Mouse (Mus musculus) stomach, postnatal 0 days (tissue): Measurements from ENCODE around the gene Cuta. TPM values are rescaled to one million over a fixed set of nuclear protein-coding genes. Genes with fewer than 3 reads are reported as not detected.
"Not testable (repeated sequence)": the region's sequence is repeated elsewhere in the genome, so short reads cannot be mapped to it uniquely, and the experiment has no call there.

Experiments used
- ATAC-seq: fragments of 200-750 bp; cut with Nextera tagmentation; 2 replicates; pipeline ENCODE4 v1.8.0; 2017; ENCODE audit not compliant: low FRiP score, low TSS enrichment
- DNase-seq: peaks from one replicate; pipeline ENCODE4 v3.0.0-alpha.2; 2016; ENCODE audit warnings: low spot score
- H3K27ac ChIP-seq: fragments of 300-500 bp; sonication (generic); replicated peaks from 2 replicates; pipeline ENCODE4 v1.5.1; 2014; ENCODE audit warnings: mild to moderate bottlenecking, control low read depth
- H3K27me3 ChIP-seq: fragments of 300-500 bp; sonication (generic); 2 replicates; pipeline ENCODE4 v1.6.1; 2014; ENCODE audit warnings: low read length; ENCODE audit not compliant: control insufficient read depth, insufficient read depth
- H3K36me3 ChIP-seq: fragments of 300-500 bp; sonication (generic); 2 replicates; pipeline ENCODE4 v1.6.1; 2014; ENCODE audit warnings: low read length, mixed read lengths; ENCODE audit not compliant: control insufficient read depth, insufficient read depth
- H3K4me1 ChIP-seq: fragments of 300-500 bp; sonication (generic); replicated peaks from 2 replicates; pipeline ENCODE4 v1.6.1; 2014; ENCODE audit warnings: antibody characterized with exemption; ENCODE audit not compliant: control insufficient read depth, insufficient read depth
- H3K4me2 ChIP-seq: fragments of 300-500 bp; sonication (generic); replicated peaks from 2 replicates; pipeline ENCODE4 v1.6.1; 2014; ENCODE audit warnings: low read depth, mild to moderate bottlenecking, control low read depth, moderate library complexity
- H3K4me3 ChIP-seq: fragments of 300-500 bp; sonication (generic); 2 replicates; pipeline ENCODE4 v1.5.1; 2014; ENCODE audit warnings: low read depth, low read length, control low read depth
- H3K9ac ChIP-seq: fragments of 300-500 bp; sonication (generic); 2 replicates; pipeline ENCODE4 v1.6.1; 2014; ENCODE audit warnings: mild to moderate bottlenecking, low read length, control low read depth, mixed read lengths
- H3K9me3 ChIP-seq: fragments of 300-500 bp; sonication (generic); 2 replicates; pipeline ENCODE4 v1.6.1; 2016; ENCODE audit warnings: low read length; ENCODE audit not compliant: control insufficient read depth
- CTCF ChIP-seq: IDR thresholded peaks from 2 replicates; pipeline ENCODE4 v1.5.1; 2016; ENCODE audit warnings: antibody characterized with exemption, low read depth, mild to moderate bottlenecking, moderate library complexity
- EP300 ChIP-seq: optimal IDR thresholded peaks from 2 replicates; pipeline ENCODE3; 2016; ENCODE audit warnings: antibody characterized with exemption
- WGBS: fragments of 180-500 bp; shearing (Covaris S2); extraction: QIAGEN DNeasy Blood & Tissue Kit; methylation state at CpG from one replicate; pipeline ENCODE4 v1.1.7; 2014; 5-methylcytosine and 5-hydroxymethylcytosine counted together
- polyA plus RNA-seq: library from polyadenylated mRNA; unstranded; fragments of >200 nt; fragmentation: Nextera tagmentation; extraction: Ambion mirVana; gene quantifications from 2 replicates; pipeline ENCODE4 v1.2.1, GENCODE M21; 2015

The Cuta gene
- polyA plus RNA-seq, 1 experiment from 2014 or later, result 157 TPM

GRCm38 (mm10) chr17:26932839-26933398 lies 6.5 kb downstream of the Cuta start, which contains the start of gene Phf1:
Gene Phf1 (plus strand): TSS chr17:26933052.
- Histone ChIP-seq H3K9me3 (no peaks in the 10 kb centered on the region), H3K9ac (peak within 1 kb of the TSS; percentile 76), H3K36me3 (no peaks in the 10 kb centered on the region; the same call in 1 of the 2 replicates), H3K4me1 (peaks cover 1% of the 10 kb centered on the region), H3K4me2 (peak within 1 kb of the TSS; percentile 99), H3K27me3 (no peaks in the 10 kb centered on the region), H3K4me3 (peak within 1 kb of the TSS; percentile 71), H3K27ac (peak within 1 kb of the TSS; percentile 71)
- TF ChIP-seq CTCF (0 out of 2 replicates have a peak, but pooled peaks have one; percentile 1), EP300 (no peak)
- WGBS, result 1% methylated on average over 32 of the region's 43 CpGs
- ATAC-seq (peak; percentile 88), DNase-seq (peak; percentile 98)

DNA sequence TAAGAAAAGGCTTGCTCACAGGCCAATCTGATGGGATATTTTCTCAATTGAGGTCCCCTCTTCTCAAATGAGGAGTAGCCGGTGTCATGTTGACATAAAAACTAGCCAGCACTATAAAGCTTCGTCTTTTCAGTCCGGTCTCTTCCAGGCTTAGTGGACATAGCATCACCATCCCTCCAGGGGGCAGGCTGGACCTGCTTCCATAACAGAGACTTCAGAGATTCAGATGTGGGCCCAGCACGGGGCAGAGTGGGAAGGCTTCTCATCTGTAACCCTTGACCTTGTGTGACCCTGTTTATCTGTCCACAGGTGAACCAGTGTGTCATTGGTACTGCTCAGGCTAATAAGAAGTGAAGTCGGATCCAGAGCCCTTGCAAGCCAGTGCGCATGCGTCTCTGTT lies 7.6 kb downstream of the Cuta start:
- H3K27me3 ChIP-seq, H3K27ac ChIP-seq, H3K9me3 ChIP-seq, H3K4me2 ChIP-seq, H3K4me1 ChIP-seq, H3K36me3 ChIP-seq, H3K9ac ChIP-seq, H3K4me3 ChIP-seq: not testable (repeated sequence)
- peak; percentile 25; the same call in 1 of the 2 replicates for ATAC-seq
- peak; percentile 75 for TF ChIP-seq CTCF
- WGBS, result 65% methylated on average over 7 of the region's 7 CpGs
- peak; percentile 60 for DNase-seq

DNA sequence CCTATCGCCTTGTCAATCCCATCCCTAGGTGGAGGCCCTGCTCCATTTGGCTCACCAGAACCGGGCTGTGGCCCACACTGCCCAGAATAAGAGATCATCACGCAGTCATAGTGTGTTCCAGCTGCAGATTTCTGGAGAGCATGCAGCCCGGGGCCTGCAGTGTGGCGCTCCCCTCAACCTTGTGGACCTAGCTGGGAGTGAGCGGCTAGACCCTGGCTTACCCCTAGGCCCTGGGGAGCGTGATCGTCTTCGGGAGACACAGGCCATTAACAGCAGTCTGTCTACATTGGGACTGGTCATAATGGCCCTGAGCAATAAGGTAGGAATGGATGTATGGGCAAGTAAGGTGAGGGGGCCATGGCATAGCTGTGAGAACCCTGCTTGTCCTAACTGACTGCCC lies 14.0 kb downstream of the Cuta start:
- not testable (repeated sequence) for H3K27ac ChIP-seq, ATAC-seq, H3K27me3 ChIP-seq, H3K4me3 ChIP-seq, H3K9ac ChIP-seq, DNase-seq, H3K36me3 ChIP-seq, H3K9me3 ChIP-seq, H3K4me2 ChIP-seq, H3K4me1 ChIP-seq
- WGBS, result 94% methylated on average over 9 of the region's 9 CpGs

DNA sequence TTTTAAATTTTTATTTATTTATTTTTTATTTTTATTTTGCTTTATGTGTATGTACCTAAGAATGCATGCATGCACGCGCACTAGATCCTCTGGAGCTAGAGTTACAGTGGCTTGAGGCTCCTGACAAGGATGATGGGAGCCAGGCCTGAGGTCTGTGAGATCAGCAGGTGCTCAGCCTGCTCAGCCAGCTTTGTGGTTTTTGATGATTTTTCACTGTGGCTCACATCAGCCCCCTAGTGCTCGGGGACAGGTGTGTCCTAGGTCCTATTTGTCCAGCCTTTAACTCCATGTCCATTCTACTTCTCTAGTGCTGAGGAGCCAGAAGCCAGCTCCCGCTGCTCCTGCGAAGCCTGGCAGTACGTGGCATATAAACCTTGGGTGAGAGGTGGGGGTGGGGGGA lies 17.0 kb downstream of the Cuta start:
- H3K27me3 ChIP-seq, H3K4me1 ChIP-seq, ATAC-seq, DNase-seq, H3K9me3 ChIP-seq, H3K4me3 ChIP-seq, H3K27ac ChIP-seq, H3K36me3 ChIP-seq, H3K4me2 ChIP-seq, H3K9ac ChIP-seq: not testable (repeated sequence)
- WGBS, result 93% methylated on average over 5 of the region's 6 CpGs

DNA sequence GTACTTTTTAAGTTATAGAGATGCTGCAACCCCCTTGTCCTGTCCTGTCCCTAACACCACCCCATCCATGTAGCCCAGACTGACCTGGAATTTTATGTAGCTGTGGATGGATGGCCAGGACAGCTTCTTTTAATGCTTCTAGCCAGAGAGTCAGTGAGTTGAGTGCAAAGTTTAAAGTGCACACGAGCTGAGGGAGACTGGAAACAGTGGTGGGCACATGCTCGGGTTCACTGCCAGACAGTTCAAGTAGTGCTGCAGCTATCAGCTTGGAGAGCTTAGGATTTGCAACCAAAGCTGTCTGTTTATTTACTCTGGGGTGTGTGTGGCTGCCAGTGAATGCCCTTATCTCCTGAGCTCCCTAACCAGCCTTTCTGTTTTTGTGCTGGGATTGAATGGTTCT lies 19.9 kb downstream of the Cuta start:
- 54% methylated on average over 2 of the region's 2 CpGs for WGBS
- ATAC-seq, H3K9ac ChIP-seq, DNase-seq, H3K9me3 ChIP-seq, H3K27me3 ChIP-seq, H3K27ac ChIP-seq, H3K4me1 ChIP-seq, H3K36me3 ChIP-seq, H3K4me3 ChIP-seq, H3K4me2 ChIP-seq: not testable (repeated sequence)

DNA sequence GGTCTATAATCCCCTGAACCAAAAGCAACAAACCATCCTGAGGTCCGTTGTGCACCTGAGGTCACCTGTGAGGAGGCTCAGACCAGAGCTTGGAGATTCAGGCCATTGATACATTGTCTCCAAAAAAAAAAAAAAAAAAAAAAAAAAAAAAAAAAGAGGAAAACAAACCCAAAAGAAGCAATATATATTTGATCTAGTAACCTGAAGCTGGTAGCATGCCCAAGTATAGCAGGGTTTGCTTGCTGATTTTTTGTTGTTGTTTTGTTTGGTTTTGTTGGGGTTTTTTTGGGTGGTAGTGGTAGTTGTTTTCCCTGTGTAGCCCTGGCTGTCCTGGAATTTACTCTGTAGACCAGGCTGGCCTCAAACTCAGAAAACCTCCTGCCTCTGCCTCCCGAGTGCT lies 21.0 kb downstream of the Cuta start:
- Histone ChIP-seq H3K27ac (no peak overlapping the region), H3K4me2 (0 out of 2 replicates have a peak overlapping the region, but pooled peaks have one; percentile 23), H3K4me3 (no peak overlapping the region), H3K4me1 (no peaks in the 10 kb centered on the region), H3K27me3 (no peaks in the 10 kb centered on the region), H3K36me3 (no peaks in the 10 kb centered on the region), H3K9me3 (no peaks in the 10 kb centered on the region), H3K9ac (no peak overlapping the region)
- ATAC-seq (no peak), DNase-seq (no peak)
- TF ChIP-seq CTCF (no peak), EP300 (no peak)
- WGBS, result 67% methylated on average over 2 of the region's 2 CpGs

- H3K27me3 ChIP-seq, H3K27ac ChIP-seq, H3K36me3 ChIP-seq, ATAC-seq, H3K9me3 ChIP-seq, DNase-seq, H3K4me1 ChIP-seq: not testable (repeated sequence)
- 1% methylated on average over 11 of the region's 12 CpGs for WGBS
- Histone ChIP-seq H3K9ac (peak overlapping the region; percentile 64), H3K4me3 (peak overlapping the region; percentile 59), H3K4me2 (peak overlapping the region; percentile 60)
These were observed 21.8 kb downstream of the Cuta start for GRCm38 (mm10) chr17:26917560-26917959.
